Mouse (Mus musculus): ENCODE results near the gene Klhdc3. TPM values are rescaled to one million over a fixed set of nuclear protein-coding genes. Genes with fewer than 3 reads are reported as not detected.
A peak's percentile ranks its signal among the peaks of the same experiment; 100 is the strongest.

Gene Klhdc3
- polyA plus RNA-seq, 1 experiment from 2014 or later: 110 TPM

- H3K4me2 ChIP-seq (replicated peaks; ENCODE audit: low read depth, low read length): no peak overlapping the region
- no peak overlapping the region for H3K27ac ChIP-seq (ENCODE audit: low read depth, low read length)
- H3K4me1 ChIP-seq (ENCODE audit: control insufficient read depth, insufficient read depth, low read length): no peaks in the 10 kb centered on the region
- H3K27me3 ChIP-seq (ENCODE audit: control insufficient read depth, insufficient read depth, low read length): no peaks in the 10 kb centered on the region
- ATAC-seq (ENCODE audit: low FRiP score, low TSS enrichment): no peak
- 89% methylated on average over 7 of the region's 7 CpGs for WGBS
- H3K36me3 ChIP-seq (ENCODE audit: control insufficient read depth, insufficient read depth, low read length): peaks cover 38% of the 10 kb centered on the region
- no peak overlapping the region for H3K9ac ChIP-seq (ENCODE audit: low read depth, low read length)
- H3K4me3 ChIP-seq (ENCODE audit: low read length): no peak overlapping the region
- H3K9me3 ChIP-seq (ENCODE audit: control insufficient read depth, low read length): no peaks in the 10 kb centered on the region
Measured at GRCm38 (mm10) chr17:46721077-46721476, 40.4 kb upstream of the Klhdc3 start.

DNA sequence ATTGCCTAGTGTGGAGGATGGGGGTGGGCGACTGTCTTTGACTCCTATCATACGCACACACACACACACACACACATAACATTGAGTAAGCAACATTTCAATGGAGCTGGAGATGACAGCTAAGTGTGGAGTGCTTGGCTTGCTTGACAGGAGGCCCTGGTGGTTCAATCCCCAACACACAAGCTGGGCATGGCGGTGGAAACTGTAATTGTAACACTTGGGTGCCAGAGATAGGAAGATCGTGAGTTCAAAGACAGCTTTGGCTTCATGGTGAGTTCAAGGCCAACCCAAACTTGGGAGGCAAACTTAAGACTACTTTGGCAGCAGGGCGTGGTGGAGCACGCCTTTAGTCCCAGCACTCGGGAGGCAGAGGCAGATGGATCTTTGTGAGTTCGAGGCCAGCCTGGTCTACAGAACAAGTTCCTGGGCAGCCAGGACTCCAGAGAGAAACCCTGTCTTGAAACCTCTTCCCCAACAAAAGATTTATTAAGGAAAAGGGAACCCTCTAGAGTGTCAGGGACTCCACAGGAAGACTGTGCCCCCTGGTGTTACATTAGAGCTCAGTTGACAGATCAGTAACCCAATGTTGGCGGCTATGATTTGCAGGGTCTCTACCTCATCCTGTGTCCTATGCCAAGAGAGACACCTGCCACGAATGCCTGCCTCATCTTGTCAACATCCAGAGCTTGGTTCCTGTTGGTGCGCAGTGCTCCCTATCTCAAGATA lies 34.2 kb upstream of the Klhdc3 start:
- H3K4me1 ChIP-seq (ENCODE audit: control insufficient read depth, insufficient read depth, low read length): peaks cover 10% of the 10 kb centered on the region
- H3K36me3 ChIP-seq (ENCODE audit: control insufficient read depth, insufficient read depth, low read length): peaks cover 25% of the 10 kb centered on the region
- no peak overlapping the region for H3K4me2 ChIP-seq (replicated peaks; ENCODE audit: low read depth, low read length)
- no peak overlapping the region for H3K27ac ChIP-seq (ENCODE audit: low read depth, low read length)
- H3K9ac ChIP-seq (ENCODE audit: low read depth, low read length): no peak overlapping the region
- H3K27me3 ChIP-seq (ENCODE audit: control insufficient read depth, insufficient read depth, low read length): no peaks in the 10 kb centered on the region
- ATAC-seq (ENCODE audit: low FRiP score, low TSS enrichment): no peak
- H3K4me3 ChIP-seq (ENCODE audit: low read length): no peak overlapping the region
- no peaks in the 10 kb centered on the region for H3K9me3 ChIP-seq (ENCODE audit: control insufficient read depth, low read length)
- WGBS: 94% methylated on average over 11 of the region's 11 CpGs

DNA sequence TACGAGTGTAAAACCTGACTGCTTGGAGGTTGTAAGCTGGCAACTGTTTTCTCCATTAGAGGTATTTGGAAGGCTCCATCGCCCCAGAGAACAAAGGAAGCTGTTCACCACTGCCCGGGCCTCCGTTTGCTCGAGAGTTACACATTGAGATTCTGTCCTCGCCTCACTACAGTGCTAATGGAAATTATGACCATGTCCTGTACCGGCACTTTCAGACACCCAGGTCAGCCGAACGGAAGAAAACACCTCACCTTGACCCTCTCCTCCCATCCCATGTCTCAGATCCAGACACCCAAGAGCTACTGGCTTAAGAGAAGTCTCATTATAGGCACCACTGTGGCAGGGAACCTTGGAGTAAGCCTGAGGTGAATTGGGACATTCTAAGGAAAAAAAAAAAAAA lies 33.1 kb upstream of the Klhdc3 start:
- H3K27me3 ChIP-seq (ENCODE audit: control insufficient read depth, insufficient read depth, low read length): no peaks in the 10 kb centered on the region
- no peak overlapping the region for H3K27ac ChIP-seq (ENCODE audit: low read depth, low read length)
- H3K36me3 ChIP-seq (ENCODE audit: control insufficient read depth, insufficient read depth, low read length): peaks cover 25% of the 10 kb centered on the region
- H3K9me3 ChIP-seq (ENCODE audit: control insufficient read depth, low read length): no peaks in the 10 kb centered on the region
- no peak overlapping the region for H3K4me2 ChIP-seq (replicated peaks; ENCODE audit: low read depth, low read length)
- H3K9ac ChIP-seq (ENCODE audit: low read depth, low read length): no peak overlapping the region
- no peak for ATAC-seq (ENCODE audit: low FRiP score, low TSS enrichment)
- 85% methylated on average over 9 of the region's 9 CpGs for WGBS
- peaks cover 10% of the 10 kb centered on the region for H3K4me1 ChIP-seq (ENCODE audit: control insufficient read depth, insufficient read depth, low read length)
- no peak overlapping the region for H3K4me3 ChIP-seq (ENCODE audit: low read length)

DNA sequence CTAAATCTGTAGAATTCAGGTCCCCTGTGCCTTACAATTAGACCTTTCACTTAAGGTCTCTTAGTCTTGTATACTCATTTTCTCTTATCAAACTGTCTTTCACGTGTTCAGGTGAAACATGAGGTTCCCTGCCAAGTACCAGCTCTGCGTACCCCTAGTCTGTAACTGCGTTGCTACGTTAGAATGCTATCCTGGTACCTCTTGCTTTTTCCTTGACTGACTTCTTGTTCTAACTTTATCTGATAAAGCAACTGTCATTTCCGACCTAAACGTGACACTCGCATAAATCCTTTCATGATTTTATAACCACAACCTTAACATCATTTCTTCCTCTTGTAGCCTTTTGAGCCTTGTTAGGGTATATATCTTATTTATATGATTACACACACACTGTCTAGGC lies 31.7 kb upstream of the Klhdc3 start:
- H3K27ac ChIP-seq (ENCODE audit: low read depth, low read length): no peak overlapping the region
- WGBS: 66% methylated on average over 7 of the region's 7 CpGs
- ATAC-seq (ENCODE audit: low FRiP score, low TSS enrichment): no peak
- peak overlapping the region; percentile 100 for H3K4me3 ChIP-seq (ENCODE audit: low read length)
- H3K4me1 ChIP-seq (ENCODE audit: control insufficient read depth, insufficient read depth, low read length): peaks cover 10% of the 10 kb centered on the region
- peak overlapping the region; percentile 93 for H3K9ac ChIP-seq (ENCODE audit: low read depth, low read length)
- H3K27me3 ChIP-seq (ENCODE audit: control insufficient read depth, insufficient read depth, low read length): no peaks in the 10 kb centered on the region
- H3K36me3 ChIP-seq (ENCODE audit: control insufficient read depth, insufficient read depth, low read length): peaks cover 25% of the 10 kb centered on the region
- peak overlapping the region; percentile 97 for H3K4me2 ChIP-seq (replicated peaks; ENCODE audit: low read depth, low read length)
- no peaks in the 10 kb centered on the region for H3K9me3 ChIP-seq (ENCODE audit: control insufficient read depth, low read length)

GRCm38 (mm10) chr17:46711612-46712271 lies 31.0 kb upstream of the Klhdc3 start:
- WGBS: under 1% methylated on average over 72 of the region's 76 CpGs
- peak; percentile 36 for ATAC-seq (ENCODE audit: low FRiP score, low TSS enrichment)

GRCm38 (mm10) chr17:46710959-46711597 lies 30.4 kb upstream of the Klhdc3 start, which contains the start of gene Pex6:
Pex6 (plus strand) TSS chr17:46711463.
- Histone ChIP-seq H3K27me3 (ENCODE audit: control insufficient read depth, insufficient read depth, low read length) (no peaks in the 10 kb centered on the region), H3K9ac (ENCODE audit: low read depth, low read length) (peak within 1 kb of the TSS; percentile 93), H3K4me3 (ENCODE audit: low read length) (peak within 1 kb of the TSS; percentile 100), H3K4me2 (replicated peaks; ENCODE audit: low read depth, low read length) (peak within 1 kb of the TSS; percentile 97), H3K4me1 (ENCODE audit: control insufficient read depth, insufficient read depth, low read length) (peaks cover 10% of the 10 kb centered on the region), H3K27ac (ENCODE audit: low read depth, low read length) (peak within 1 kb of the TSS; percentile 56; the same call in 1 of the 2 replicates), H3K9me3 (ENCODE audit: control insufficient read depth, low read length) (no peaks in the 10 kb centered on the region), H3K36me3 (ENCODE audit: control insufficient read depth, insufficient read depth, low read length) (peaks cover 20% of the 10 kb centered on the region)
- ATAC-seq (ENCODE audit: low FRiP score, low TSS enrichment): peak; percentile 92
- WGBS: 7% methylated on average over 36 of the region's 36 CpGs

More at GRCm38 (mm10) chr17:46711612-46712271, 31.0 kb upstream of the Klhdc3 start:
- peaks cover 20% of the 10 kb centered on the region for H3K36me3 ChIP-seq (ENCODE audit: control insufficient read depth, insufficient read depth, low read length)
- peaks cover 10% of the 10 kb centered on the region for H3K4me1 ChIP-seq (ENCODE audit: control insufficient read depth, insufficient read depth, low read length)
- peak overlapping the region; percentile 100 for H3K4me3 ChIP-seq (ENCODE audit: low read length)
- no peaks in the 10 kb centered on the region for H3K27me3 ChIP-seq (ENCODE audit: control insufficient read depth, insufficient read depth, low read length)
- H3K9ac ChIP-seq (ENCODE audit: low read depth, low read length): peak overlapping the region; percentile 93
- H3K27ac ChIP-seq (ENCODE audit: low read depth, low read length): 0 out of 2 replicates have a peak overlapping the region, but pooled peaks have one; percentile 56
- no peaks in the 10 kb centered on the region for H3K9me3 ChIP-seq (ENCODE audit: control insufficient read depth, low read length)
- peak overlapping the region; percentile 97 for H3K4me2 ChIP-seq (replicated peaks; ENCODE audit: low read depth, low read length)

GRCm38 (mm10) chr17:46706375-46707089 lies 25.8 kb upstream of the Klhdc3 start:
- Histone ChIP-seq H3K27ac (ENCODE audit: low read depth, low read length) (no peak overlapping the region), H3K9ac (ENCODE audit: low read depth, low read length) (no peak overlapping the region), H3K9me3 (ENCODE audit: control insufficient read depth, low read length) (no peaks in the 10 kb centered on the region), H3K4me3 (ENCODE audit: low read length) (no peak overlapping the region), H3K4me1 (ENCODE audit: control insufficient read depth, insufficient read depth, low read length) (peaks cover 23% of the 10 kb centered on the region), H3K27me3 (ENCODE audit: control insufficient read depth, insufficient read depth, low read length) (no peaks in the 10 kb centered on the region), H3K36me3 (ENCODE audit: control insufficient read depth, insufficient read depth, low read length) (no peaks in the 10 kb centered on the region), H3K4me2 (replicated peaks; ENCODE audit: low read depth, low read length) (no peak overlapping the region)
- 90% methylated on average over 14 of the region's 14 CpGs for WGBS
- no peak for ATAC-seq (ENCODE audit: low FRiP score, low TSS enrichment)

DNA sequence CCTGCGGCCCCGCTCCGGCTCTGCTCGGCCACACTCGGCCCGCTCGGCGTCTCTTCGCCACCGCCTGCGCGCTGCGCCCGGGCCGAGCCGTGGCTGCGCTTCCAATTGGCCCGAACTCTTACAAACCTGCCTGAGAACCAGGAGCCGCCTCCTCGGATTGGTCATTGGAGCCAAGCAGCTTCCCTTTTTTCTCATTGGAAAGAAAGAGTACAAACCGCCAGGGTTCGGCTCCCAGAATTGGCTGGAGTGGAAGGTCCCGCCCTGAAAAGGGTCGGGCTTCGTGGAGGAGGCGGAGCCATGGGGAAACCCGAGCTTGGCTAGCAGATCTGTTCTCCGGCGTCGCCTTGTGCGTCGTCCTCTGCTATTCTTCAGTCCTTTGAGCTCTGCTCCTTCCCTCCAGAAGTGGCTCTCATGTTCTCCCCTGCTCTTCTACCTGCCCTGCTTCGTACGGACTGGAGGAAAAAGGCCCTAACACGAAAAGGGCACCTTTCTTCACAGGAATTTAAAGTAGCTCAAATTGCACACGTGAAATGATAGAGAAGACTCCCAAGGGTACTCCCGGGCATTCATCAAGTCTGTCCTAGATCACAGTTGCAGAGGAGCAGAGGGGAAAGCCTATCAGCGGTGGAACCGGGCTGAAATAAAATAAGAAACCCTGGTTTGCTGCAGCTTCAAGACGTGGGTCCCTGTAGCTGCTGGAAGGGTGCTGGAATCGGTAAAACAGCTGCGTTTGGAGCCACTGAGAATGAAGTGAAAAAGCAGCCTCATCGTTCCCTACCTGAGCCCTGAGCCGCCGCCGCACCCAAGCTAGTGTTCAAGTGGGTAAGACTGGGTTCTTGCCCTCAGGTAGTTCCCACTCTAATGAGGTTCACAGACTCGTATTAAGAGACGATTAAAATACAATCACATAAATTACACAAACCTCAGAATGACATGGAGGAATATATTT lies 24.4 kb upstream of the Klhdc3 start, which contains the start of gene Ppp2r5d:
Gene Ppp2r5d, minus strand, starts transcription at position 225 of the 949 bp plus-strand sequence.
- under 1% methylated on average over 48 of the region's 48 CpGs for WGBS
- peak within 1 kb of the TSS; percentile 94 for H3K27ac ChIP-seq (ENCODE audit: low read depth, low read length)
- no peaks in the 10 kb centered on the region for H3K36me3 ChIP-seq (ENCODE audit: control insufficient read depth, insufficient read depth, low read length)
- peak within 1 kb of the TSS; percentile 71 for H3K4me2 ChIP-seq (replicated peaks; ENCODE audit: low read depth, low read length)
- H3K27me3 ChIP-seq (ENCODE audit: control insufficient read depth, insufficient read depth, low read length): no peaks in the 10 kb centered on the region
- H3K9me3 ChIP-seq (ENCODE audit: control insufficient read depth, low read length): no peaks in the 10 kb centered on the region
- H3K4me3 ChIP-seq (ENCODE audit: low read length): peak within 1 kb of the TSS; percentile 92
- H3K9ac ChIP-seq (ENCODE audit: low read depth, low read length): peak within 1 kb of the TSS; percentile 90
- H3K4me1 ChIP-seq (ENCODE audit: control insufficient read depth, insufficient read depth, low read length): peaks cover 23% of the 10 kb centered on the region
- peak; percentile 95 for ATAC-seq (ENCODE audit: low FRiP score, low TSS enrichment)

Data from kidney, embryonic 14.5 days (tissue).